Mouse (Mus musculus) testis, adult 2 months (tissue): ENCODE measurements at regions not wholly inside any gene's neighbourhood (a gene's known extent, or its start where the extent isn't known, plus 50 kb on each side); places are given as distances from the start of the nearest gene placed in this dataset.

Experiments used
- H3K27ac ChIP-seq: fragments of 200-500 bp; 2 replicates; pipeline ENCODE4 v1.5.1; 2012; ENCODE audit warnings: low read depth, low read length; ENCODE audit not compliant: control insufficient read depth, insufficient read depth
- H3K27me3 ChIP-seq: fragments of 200-500 bp; 2 replicates; pipeline ENCODE4 v1.6.1; 2012; ENCODE audit warnings: mild to moderate bottlenecking, low read length, moderate library complexity; ENCODE audit not compliant: control insufficient read depth, insufficient read depth
- H3K36me3 ChIP-seq: fragments of 200-500 bp; 2 replicates; pipeline ENCODE4 v1.6.1; 2012; ENCODE audit warnings: mild to moderate bottlenecking, low read length; ENCODE audit not compliant: control insufficient read depth, insufficient read depth
- H3K4me1 ChIP-seq: fragments of 200-500 bp; 2 replicates; pipeline ENCODE4 v1.6.1; 2012; ENCODE audit warnings: low read length; ENCODE audit not compliant: control insufficient read depth, insufficient read depth
- H3K4me3 ChIP-seq: fragments of 200-500 bp; 2 replicates; pipeline ENCODE4 v1.5.1; 2012; ENCODE audit warnings: low read depth, mild to moderate bottlenecking, low read length, moderate library complexity, mixed read lengths; ENCODE audit not compliant: control insufficient read depth
- CTCF ChIP-seq: fragments of 200-500 bp; IDR thresholded peaks from 2 replicates; pipeline ENCODE4 v1.5.1; 2012; ENCODE audit warnings: low read depth, mild to moderate bottlenecking, inconsistent platforms, low read length, moderate library complexity; ENCODE audit not compliant: control insufficient read depth, insufficient read depth, insufficient replicate concordance
- POLR2A ChIP-seq: fragments of 200-500 bp; IDR thresholded peaks from 2 replicates; pipeline ENCODE4 v1.6.1; 2012; ENCODE audit warnings: low read depth, mild to moderate bottlenecking, inconsistent platforms, low read length, moderate library complexity; ENCODE audit not compliant: control insufficient read depth

- no peak overlapping the region for H3K4me3 ChIP-seq
Measured at GRCm38 (mm10) chr12:77642336-77642735, 404.4 kb downstream of the Fut8 start.

DNA sequence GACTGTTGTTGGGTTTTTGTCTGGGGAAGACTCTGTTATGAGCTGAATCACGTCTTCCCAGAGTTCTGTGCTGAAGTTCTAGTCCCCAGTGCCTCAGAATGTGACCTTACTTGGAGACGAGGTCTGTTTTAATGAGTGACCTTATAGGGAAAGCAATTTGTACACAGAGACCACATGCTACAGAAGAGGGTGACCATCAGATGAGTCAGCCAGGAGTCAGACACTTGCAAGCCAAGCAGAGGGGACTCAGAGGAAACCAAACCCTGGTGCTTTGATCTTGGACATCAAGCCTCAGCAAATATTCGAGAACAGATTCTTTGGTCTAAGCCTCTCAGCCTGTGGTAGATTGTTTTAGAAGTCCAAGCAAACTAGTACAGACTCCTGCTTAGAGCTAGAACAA lies 409.9 kb downstream of the Fut8 start:
- H3K4me1 ChIP-seq: no peaks in the 10 kb centered on the region
- TF ChIP-seq CTCF (no peak), POLR2A (no peak)
- H3K27me3 ChIP-seq: no peaks in the 10 kb centered on the region

More at GRCm38 (mm10) chr12:77642336-77642735, 404.4 kb downstream of the Fut8 start:
- TF ChIP-seq CTCF (no peak), POLR2A (no peak)
- Histone ChIP-seq H3K4me1 (no peaks in the 10 kb centered on the region), H3K27me3 (no peaks in the 10 kb centered on the region), H3K27ac (no peak overlapping the region), H3K36me3 (no peaks in the 10 kb centered on the region)

GRCm38 (mm10) chr12:77654282-77654681 lies 416.4 kb downstream of the Fut8 start:
- H3K36me3 ChIP-seq: no peaks in the 10 kb centered on the region
- no peak overlapping the region for H3K27ac ChIP-seq
- H3K4me3 ChIP-seq: no peak overlapping the region
- H3K27me3 ChIP-seq: no peaks in the 10 kb centered on the region
- no peaks in the 10 kb centered on the region for H3K4me1 ChIP-seq
- no peak for TF ChIP-seq CTCF

More for the DNA sequence above, 409.9 kb downstream of the Fut8 start:
- Histone ChIP-seq H3K4me3 (no peak overlapping the region), H3K27ac (no peak overlapping the region), H3K36me3 (no peaks in the 10 kb centered on the region)

GRCm38 (mm10) chr12:77657060-77657459 lies 419.1 kb downstream of the Fut8 start:
- Histone ChIP-seq H3K27ac (no peak overlapping the region), H3K4me1 (no peaks in the 10 kb centered on the region), H3K4me3 (no peak overlapping the region), H3K27me3 (no peaks in the 10 kb centered on the region), H3K36me3 (no peaks in the 10 kb centered on the region)
- no peak for TF ChIP-seq CTCF
- no peak for TF ChIP-seq POLR2A

DNA sequence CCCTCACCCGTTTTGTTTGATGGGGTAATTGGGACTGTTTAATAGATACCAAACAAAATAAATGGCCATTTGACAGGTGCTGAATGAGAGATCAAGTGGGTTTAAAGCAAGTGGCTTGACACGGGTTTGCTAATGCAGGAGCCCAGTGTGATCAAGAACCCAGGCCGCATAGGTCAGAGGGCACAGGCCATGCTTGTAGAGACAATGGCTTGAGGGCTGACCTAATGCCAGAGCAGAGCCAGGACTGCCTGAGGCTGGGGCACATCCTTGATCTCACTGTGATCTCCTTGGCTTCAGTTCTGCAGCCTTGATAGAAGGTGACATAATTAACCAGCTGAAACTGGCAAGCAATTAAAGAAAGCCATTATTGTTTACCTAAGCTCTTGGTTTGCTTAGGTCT lies 420.0 kb downstream of the Fut8 start:
- H3K4me3 ChIP-seq: no peak overlapping the region
- H3K27me3 ChIP-seq: no peaks in the 10 kb centered on the region
- H3K27ac ChIP-seq: no peak overlapping the region
- H3K4me1 ChIP-seq: no peaks in the 10 kb centered on the region
- no peaks in the 10 kb centered on the region for H3K36me3 ChIP-seq
- TF ChIP-seq POLR2A (no peak), CTCF (no peak)

GRCm38 (mm10) chr12:77663180-77663579 lies 425.3 kb downstream of the Fut8 start:
- no peaks in the 10 kb centered on the region for H3K27me3 ChIP-seq
- no peak overlapping the region for H3K27ac ChIP-seq
- no peak overlapping the region for H3K4me3 ChIP-seq
- TF ChIP-seq CTCF (no peak), POLR2A (no peak)
- no peaks in the 10 kb centered on the region for H3K4me1 ChIP-seq
- no peaks in the 10 kb centered on the region for H3K36me3 ChIP-seq

- no peaks in the 10 kb centered on the region for H3K27me3 ChIP-seq
- no peak overlapping the region for H3K4me3 ChIP-seq
- no peaks in the 10 kb centered on the region for H3K36me3 ChIP-seq
- no peaks in the 10 kb centered on the region for H3K4me1 ChIP-seq
- no peak overlapping the region for H3K27ac ChIP-seq
- TF ChIP-seq CTCF (no peak), POLR2A (no peak)
Measured at GRCm38 (mm10) chr12:77663665-77664374, 425.9 kb downstream of the Fut8 start.
